Mouse (Mus musculus) embryonic fibroblast, embryonic 13.5 days (primary cell): Measurements from ENCODE around the gene Luc7l.

Experiments used
- CTCF ChIP-seq: IDR thresholded peaks from 2 replicates; pipeline ENCODE4 v1.5.1; 2011; ENCODE audit warnings: mild to moderate bottlenecking, control low read depth, low read length, moderate library complexity, borderline replicate concordance; ENCODE audit not compliant: insufficient read depth
- POLR2A ChIP-seq: IDR thresholded peaks from 2 replicates; pipeline ENCODE4 v1.6.1; 2011; ENCODE audit warnings: low read depth, mild to moderate bottlenecking, control low read depth, low read length, moderate library complexity

DNA sequence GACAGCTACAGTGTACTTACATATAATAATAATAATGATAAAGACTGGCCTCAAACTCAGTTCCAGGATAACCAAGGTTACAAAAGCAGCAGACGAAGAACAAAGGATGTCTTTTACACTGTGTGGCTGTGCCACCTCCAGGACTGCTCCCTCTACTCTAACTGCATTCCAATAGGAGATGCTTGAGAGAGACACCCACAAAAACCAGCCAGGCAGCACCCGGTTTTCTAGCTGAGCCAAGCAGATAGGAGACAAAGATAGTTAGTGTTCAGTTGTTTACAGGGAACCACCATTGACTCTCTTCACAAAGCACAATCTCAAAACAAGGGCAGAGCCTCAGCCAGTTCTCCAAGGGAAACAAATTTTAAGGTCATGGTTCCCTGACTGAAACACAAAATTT is 13.1 kb upstream of the Luc7l start:
- no peak for TF ChIP-seq POLR2A
- no peak for TF ChIP-seq CTCF
